Mouse (Mus musculus) intestine, embryonic 16.5 days (tissue): Measurements from ENCODE around the gene Brinp2. TPM values are rescaled to one million over a fixed set of nuclear protein-coding genes. Genes with fewer than 3 reads are reported as not detected.

ENCODE experiments used
- ATAC-seq: fragments of 200-750 bp; cut with Nextera tagmentation; 2 replicates; pipeline ENCODE4 v1.8.0; 2017; ENCODE audit warnings: moderate TSS enrichment, moderate library complexity
- H3K27ac ChIP-seq: fragments of 300-500 bp; sonication (generic); 2 replicates; pipeline ENCODE4 v1.5.1; 2014; ENCODE audit warnings: mild to moderate bottlenecking, low read length
- H3K27me3 ChIP-seq: fragments of 300-500 bp; sonication (generic); replicated peaks from 2 replicates; pipeline ENCODE4 v1.6.1; 2014; ENCODE audit warnings: low read length, control low read depth, mixed read lengths; ENCODE audit not compliant: control insufficient read depth, insufficient read depth
- H3K36me3 ChIP-seq: fragments of 300-500 bp; sonication (generic); 2 replicates; pipeline ENCODE4 v1.6.1; 2014; ENCODE audit warnings: low read length, control low read depth; ENCODE audit not compliant: control insufficient read depth, insufficient read depth
- H3K4me1 ChIP-seq: fragments of 300-500 bp; sonication (generic); 2 replicates; pipeline ENCODE4 v1.6.1; 2014; ENCODE audit warnings: low read length, control low read depth, mixed read lengths; ENCODE audit not compliant: control insufficient read depth, insufficient read depth
- H3K4me2 ChIP-seq: fragments of 300-500 bp; sonication (generic); 2 replicates; pipeline ENCODE4 v1.6.1; 2014; ENCODE audit warnings: low read depth, low read length, control low read depth
- H3K4me3 ChIP-seq: fragments of 300-500 bp; sonication (generic); 2 replicates; pipeline ENCODE4 v1.5.1; 2014; ENCODE audit warnings: mild to moderate bottlenecking, low read length
- H3K9ac ChIP-seq: fragments of 300-500 bp; sonication (generic); 2 replicates; pipeline ENCODE4 v1.6.1; 2014; ENCODE audit warnings: low read depth, low read length
- H3K9me3 ChIP-seq: fragments of 300-500 bp; sonication (generic); 2 replicates; pipeline ENCODE4 v1.6.1; 2016; ENCODE audit warnings: low read length, control low read depth; ENCODE audit not compliant: control insufficient read depth
- WGBS: fragments of 180-500 bp; shearing (Covaris S2); extraction: QIAGEN DNeasy Blood & Tissue Kit; methylation state at CpG from one replicate; pipeline ENCODE4 v1.1.7; 2014; 5-methylcytosine and 5-hydroxymethylcytosine counted together
- polyA plus RNA-seq: library from polyadenylated mRNA; unstranded; fragments of >200 nt; fragmentation: Nextera tagmentation; extraction: Ambion mirVana; gene quantifications from 2 replicates; pipeline ENCODE4 v1.2.1, GENCODE M21; 2015

Brinp2 gene
- polyA plus RNA-seq, 1 experiment from 2014 or later, result 0.29 TPM

DNA sequence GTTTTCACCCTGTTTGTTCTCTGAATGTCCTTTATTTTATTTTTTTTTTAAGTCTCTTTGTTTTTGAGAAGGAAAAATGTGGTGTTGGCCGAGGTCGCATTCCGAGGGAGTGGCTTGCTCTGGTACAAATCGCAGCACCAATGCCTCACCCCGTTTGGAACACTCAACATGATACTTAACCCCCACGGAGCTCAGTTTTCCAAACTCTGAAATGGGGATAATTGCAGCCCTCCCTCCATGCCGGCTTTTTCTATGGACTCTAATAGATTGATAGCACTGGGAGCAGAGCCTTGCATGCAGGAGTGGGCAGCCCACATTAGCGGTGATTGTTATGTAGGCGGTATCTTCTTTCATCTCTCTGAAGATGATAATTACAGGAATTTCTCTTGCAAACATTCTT, 140.5 kb downstream of the Brinp2 start:
- no peak for ATAC-seq
- Histone ChIP-seq H3K9me3 (no peaks in the 10 kb centered on the region), H3K4me1 (no peaks in the 10 kb centered on the region), H3K36me3 (no peaks in the 10 kb centered on the region), H3K27me3 (no peaks in the 10 kb centered on the region), H3K9ac (no peak overlapping the region), H3K4me3 (no peak overlapping the region), H3K27ac (no peak overlapping the region), H3K4me2 (no peak overlapping the region)
- 71% methylated on average over 9 of the region's 9 CpGs for WGBS

DNA sequence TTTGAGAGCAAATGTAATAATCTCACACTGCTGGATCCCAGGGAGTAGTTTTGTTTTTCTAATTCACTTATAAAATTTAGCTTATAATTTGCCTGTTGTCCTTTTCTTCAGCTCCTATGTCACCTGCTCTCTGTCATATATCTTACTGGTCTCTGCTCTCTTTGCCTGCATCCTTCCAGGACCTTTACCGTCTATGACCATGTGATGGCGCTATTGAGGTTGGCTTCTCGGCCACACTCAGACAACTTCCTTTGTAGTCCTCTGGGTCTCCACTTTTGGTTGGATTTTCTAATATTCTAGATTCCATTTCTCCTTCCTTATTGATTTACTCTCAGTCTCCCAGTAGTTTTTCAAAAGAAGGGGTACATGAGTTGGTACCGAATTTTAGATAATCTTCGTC, 141.4 kb downstream of the Brinp2 start:
- no peaks in the 10 kb centered on the region for H3K4me1 ChIP-seq
- H3K9ac ChIP-seq, result no peak overlapping the region
- 44% methylated on average over 5 of the region's 5 CpGs for WGBS
- H3K27me3 ChIP-seq, result no peaks in the 10 kb centered on the region
- no peak overlapping the region for H3K4me3 ChIP-seq
- H3K36me3 ChIP-seq, result no peaks in the 10 kb centered on the region
- H3K4me2 ChIP-seq, result no peak overlapping the region
- no peak overlapping the region for H3K27ac ChIP-seq
- no peaks in the 10 kb centered on the region for H3K9me3 ChIP-seq
- no peak for ATAC-seq

DNA sequence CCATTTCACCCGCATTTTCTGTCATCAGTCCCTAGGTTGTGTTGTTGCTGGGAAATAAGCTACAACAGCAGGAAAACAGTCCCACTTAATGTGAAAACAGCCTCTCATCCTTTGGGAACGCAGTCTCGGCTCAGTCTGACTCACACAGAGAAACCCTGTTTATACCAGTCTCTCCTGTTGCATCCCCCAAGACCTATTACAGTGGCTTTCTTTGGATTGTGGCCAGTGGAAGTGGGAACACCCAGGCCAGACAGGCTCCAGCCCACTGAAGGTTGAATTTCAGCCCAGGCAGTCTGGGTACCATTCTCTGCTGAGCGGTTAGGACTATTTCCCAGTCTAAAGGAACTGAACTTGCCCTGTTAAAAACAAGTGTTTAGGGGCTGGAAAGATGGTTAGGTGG, 142.4 kb downstream of the Brinp2 start:
- H3K9me3 ChIP-seq, result no peaks in the 10 kb centered on the region
- no peaks in the 10 kb centered on the region for H3K27me3 ChIP-seq
- no peak for ATAC-seq
- no peak overlapping the region for H3K9ac ChIP-seq
- H3K4me1 ChIP-seq, result no peaks in the 10 kb centered on the region
- WGBS, result 81% methylated on average over 4 of the region's 4 CpGs
- H3K4me2 ChIP-seq, result no peak overlapping the region
- no peaks in the 10 kb centered on the region for H3K36me3 ChIP-seq
- no peak overlapping the region for H3K27ac ChIP-seq
- no peak overlapping the region for H3K4me3 ChIP-seq

DNA sequence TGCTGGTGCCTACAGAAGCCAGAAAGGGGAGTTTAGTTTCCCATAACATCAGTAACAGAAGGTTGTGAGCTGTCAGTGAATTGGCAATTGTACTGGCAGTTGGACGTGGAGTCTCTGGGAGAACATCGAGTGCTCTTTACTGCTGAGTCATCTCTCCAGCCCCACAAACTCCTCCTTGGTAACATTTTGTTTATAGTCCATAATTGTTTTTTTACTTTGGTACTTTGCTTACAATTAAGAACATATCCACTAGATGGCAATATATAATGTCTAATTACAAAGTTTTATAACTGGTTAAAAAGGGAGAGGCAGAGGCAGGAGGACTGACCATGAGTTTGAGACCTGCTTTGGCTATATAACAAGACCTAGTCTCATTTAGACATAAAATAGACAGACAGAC, 148.5 kb downstream of the Brinp2 start:
- Histone ChIP-seq H3K4me2 (no peak overlapping the region), H3K4me3 (no peak overlapping the region), H3K27ac (no peak overlapping the region), H3K9ac (no peak overlapping the region), H3K4me1 (no peaks in the 10 kb centered on the region), H3K9me3 (no peaks in the 10 kb centered on the region), H3K36me3 (no peaks in the 10 kb centered on the region), H3K27me3 (no peaks in the 10 kb centered on the region)
- WGBS, result 63% methylated on average over 2 of the region's 2 CpGs
- ATAC-seq, result no peak

DNA sequence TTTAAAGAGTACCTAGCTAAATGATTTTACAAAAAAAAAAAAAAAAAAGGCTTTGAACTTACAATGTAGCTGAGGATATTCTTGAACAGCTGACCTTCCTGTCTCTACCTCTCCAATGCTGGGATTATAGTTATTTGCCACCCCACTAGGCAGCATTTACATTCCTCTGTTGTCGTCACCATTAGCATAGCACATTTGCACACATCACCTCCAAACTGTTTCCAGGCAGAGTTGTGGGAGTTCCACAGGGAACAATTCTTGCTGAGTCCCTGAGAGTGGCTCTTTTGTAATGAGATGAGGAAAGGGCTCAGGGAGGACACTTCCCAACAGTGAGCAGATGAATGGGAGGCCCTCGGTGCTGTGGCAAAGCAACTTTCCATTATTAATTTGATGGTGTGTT, 153.2 kb downstream of the Brinp2 start:
- 65% methylated on average over 2 of the region's 2 CpGs for WGBS
- Histone ChIP-seq H3K36me3 (no peaks in the 10 kb centered on the region), H3K4me3 (no peak overlapping the region), H3K9me3 (no peaks in the 10 kb centered on the region), H3K4me1 (no peaks in the 10 kb centered on the region), H3K27me3 (no peaks in the 10 kb centered on the region), H3K4me2 (no peak overlapping the region), H3K27ac (no peak overlapping the region), H3K9ac (no peak overlapping the region)
- ATAC-seq, result no peak

Other genes with a start within 250 kb of the Brinp2 start
- 0.67 and 0.81 TPM in 2 replicates for gene Astn1, start 5.9 kb upstream of the Brinp2 start, polyA plus RNA-seq